Mouse (Mus musculus) right cerebral cortex, postnatal 10 days (tissue): Measurements from ENCODE around the gene Rsrp1.

ENCODE experiments used
- DNase-seq, 2 experiments: peaks; one replicate each; pipeline ENCODE4 v3.0.0; 2021; ENCODE audit warnings: low spot score in 2 of 2

Gene Rsrp1

DNA sequence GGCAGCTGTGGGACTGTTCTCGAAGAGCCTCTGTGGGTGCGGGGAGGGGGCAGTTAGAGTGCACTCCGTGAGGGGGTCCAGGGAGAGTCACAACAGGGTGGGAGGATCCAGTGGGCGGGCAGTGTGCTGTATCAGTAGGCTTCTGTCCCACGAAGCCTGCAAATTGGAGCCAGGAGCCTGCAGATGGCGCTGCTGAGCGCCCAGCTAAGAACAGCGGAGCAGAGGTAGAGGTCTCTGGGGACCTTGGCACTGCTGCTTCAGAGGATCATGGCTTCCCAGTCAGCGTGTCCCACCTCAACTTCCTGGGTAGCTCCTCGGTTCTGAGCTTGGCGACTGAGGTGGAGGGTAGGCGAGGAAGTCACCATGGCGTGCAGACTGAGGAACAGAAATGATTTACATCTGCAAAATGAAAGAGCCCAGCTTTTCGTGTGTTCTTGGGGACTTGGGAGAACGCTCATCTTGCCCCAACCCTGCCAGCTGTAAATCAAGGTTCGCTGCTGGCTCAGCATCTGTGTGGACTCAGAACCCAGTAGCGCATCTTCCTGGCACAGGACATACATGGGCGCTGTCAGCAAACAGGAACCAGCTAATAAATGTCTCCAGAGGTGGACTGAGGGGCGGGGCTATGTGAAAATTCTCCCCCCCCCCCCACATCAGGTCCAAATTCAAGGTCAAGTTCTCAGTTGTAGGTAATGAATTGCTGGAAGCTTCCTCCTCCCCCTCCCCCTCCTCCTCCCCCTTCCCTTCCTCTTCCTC is 39.8 kb downstream of the Rsrp1 start:
- DNase-seq: no peak

DNA sequence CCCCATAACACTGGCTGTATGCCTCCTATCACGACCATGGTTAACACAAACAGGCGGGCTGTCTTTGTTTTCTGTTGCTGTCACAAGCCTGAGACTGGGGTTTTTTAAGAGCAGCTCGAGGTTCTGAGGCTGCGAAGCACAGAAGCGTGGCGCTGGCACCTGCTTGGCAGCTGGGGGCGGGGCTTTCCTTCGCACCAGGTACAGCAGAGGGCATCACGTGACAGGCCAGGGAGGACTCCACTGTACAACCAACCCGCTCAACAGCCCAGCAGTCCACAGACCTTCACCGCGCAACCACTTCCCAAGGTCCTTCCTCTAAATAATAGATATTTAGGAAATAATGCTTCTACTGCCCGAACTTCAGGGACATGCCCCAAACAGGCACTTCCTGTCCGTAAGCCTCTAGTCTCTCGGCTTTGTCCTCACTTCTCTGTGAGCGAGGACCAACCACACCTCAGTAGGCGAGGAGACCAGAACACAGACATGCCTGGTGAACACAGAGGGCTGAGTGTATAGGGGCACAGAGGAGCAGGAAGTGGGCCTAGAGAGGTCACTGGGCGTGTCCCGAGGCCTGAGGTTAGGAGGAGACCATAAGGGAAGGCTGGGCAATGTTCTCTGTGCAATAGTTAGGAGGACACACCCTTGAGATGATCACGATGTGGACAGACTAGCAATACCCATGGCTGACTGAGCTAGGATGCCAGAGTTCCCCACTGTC is 44.7 kb downstream of the Rsrp1 start:
- DNase-seq: no peak

DNA sequence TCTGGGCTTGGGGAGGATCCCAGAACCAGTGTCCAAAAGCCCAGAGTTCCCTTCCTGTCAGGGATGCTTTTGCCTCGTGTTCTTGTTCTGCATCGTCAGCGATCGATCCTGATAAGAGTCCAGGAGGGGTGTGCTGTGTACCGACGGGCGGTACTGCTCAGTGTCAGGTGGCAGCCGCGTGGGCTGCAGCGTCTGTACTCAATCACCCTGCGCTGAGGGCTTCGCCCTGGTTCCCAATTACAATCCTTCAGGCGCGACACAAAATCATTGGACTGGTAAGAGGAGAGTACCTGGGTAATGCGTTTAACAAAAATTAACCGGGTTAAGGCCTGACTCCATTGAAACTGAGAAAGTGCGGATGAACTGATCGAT is 45.2 kb downstream of the Rsrp1 start:
- DNase-seq: no peak

DNA sequence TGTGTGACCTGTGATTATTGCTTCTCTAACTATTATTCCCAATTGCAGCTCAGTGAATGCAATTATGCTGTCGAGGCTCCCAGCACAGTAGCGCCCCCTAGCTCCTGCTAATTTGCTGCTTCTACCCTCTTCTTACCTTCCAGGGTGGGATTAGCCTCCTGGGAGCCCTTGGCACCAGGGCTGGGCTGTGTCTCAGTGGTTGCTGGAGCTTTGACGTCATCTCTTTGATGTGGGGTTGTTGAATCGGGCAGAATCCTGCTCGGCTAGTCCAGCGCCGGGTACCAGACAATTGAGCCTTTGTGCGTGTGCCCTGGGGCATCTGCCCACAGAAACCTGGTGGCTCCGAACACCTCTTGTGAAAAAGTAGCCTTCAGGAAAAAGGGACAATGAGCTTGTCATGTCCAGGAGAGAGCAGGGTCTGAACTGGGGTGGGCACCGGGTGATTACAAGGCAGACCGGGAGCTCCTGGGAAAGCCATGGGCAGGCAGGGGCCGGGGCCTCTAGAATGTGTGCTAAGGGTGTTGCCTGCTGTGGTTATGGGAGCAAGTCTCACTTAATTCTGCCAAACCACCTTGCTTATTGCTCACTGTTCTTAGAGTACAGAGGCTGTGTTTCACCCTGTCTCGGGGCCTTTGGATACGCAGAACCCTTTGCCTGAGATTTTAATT is 52.0 kb downstream of the Rsrp1 start:
- DNase-seq: no peak

GRCm38 (mm10) chr4:134975929-134976308 is 52.5 kb downstream of the Rsrp1 start:
- DNase-seq: no peak
